Mouse (Mus musculus) heart, adult 18-20 months (tissue): Measurements from ENCODE around the gene Fkbp8. TPM values are rescaled to one million over a fixed set of nuclear protein-coding genes. Genes with fewer than 3 reads are reported as not detected.
"Not testable (repeated sequence)": the region's sequence is repeated elsewhere in the genome, so short reads cannot be mapped to it uniquely, and the experiment has no call there.

Experiments used
- DNase-seq, 2 experiments: peaks; one replicate each; pipeline ENCODE4 v3.0.0; 2021 to 2022; ENCODE audit warnings: mixed read lengths in 1 of 2
- total RNA-seq, 2 experiments: library from RNA; stranded (reverse); gene quantifications; 2 replicates each; pipeline ENCODE4 v1.2.3; 2021

The Fkbp8 gene
- total RNA-seq, 2 experiments from 2014 or later = 120 to 129 TPM

GRCm38 (mm10) chr8:70501820-70502529 lies 25.5 kb upstream of the Fkbp8 start:
- DNase-seq = peak; percentile 69 to 73

- DNase-seq = no peak
Measured at GRCm38 (mm10) chr8:70502540-70502939, 25.0 kb upstream of the Fkbp8 start.

- DNase-seq = peak; percentile 66 to 79
Measured at GRCm38 (mm10) chr8:70503062-70503750, 24.3 kb upstream of the Fkbp8 start.

- DNase-seq = peak; percentile 80 to 81
Measured at GRCm38 (mm10) chr8:70504291-70504716, 23.2 kb upstream of the Fkbp8 start.

GRCm38 (mm10) chr8:70504851-70505250 lies 22.7 kb upstream of the Fkbp8 start:
- peak; percentile 74 to 93 for DNase-seq

- no peak for DNase-seq
Measured at GRCm38 (mm10) chr8:70505698-70506327, 21.7 kb upstream of the Fkbp8 start.

GRCm38 (mm10) chr8:70506328-70507026 lies 21.0 kb upstream of the Fkbp8 start, which contains the start of gene Rex1bd:
Gene Rex1bd (minus strand): TSS chr8:70506752.
- DNase-seq = peak; percentile 96

GRCm38 (mm10) chr8:70507027-70507393 lies 20.5 kb upstream of the Fkbp8 start:
- no peak for DNase-seq

GRCm38 (mm10) chr8:70509281-70509952 lies 18.1 kb upstream of the Fkbp8 start:
- DNase-seq = no peak

- peak; percentile 97 to 98 for DNase-seq
Measured at GRCm38 (mm10) chr8:70510228-70510915, 17.2 kb upstream of the Fkbp8 start, which contains the start of gene Uba52. Gene Uba52 (minus strand): TSS chr8:70510801.

GRCm38 (mm10) chr8:70511174-70511573 lies 16.4 kb upstream of the Fkbp8 start:
- not testable (repeated sequence) for DNase-seq

- no peak for DNase-seq
Measured at GRCm38 (mm10) chr8:70511770-70512169, 15.8 kb upstream of the Fkbp8 start.

GRCm38 (mm10) chr8:70512253-70512903 lies 15.1 kb upstream of the Fkbp8 start:
- no peak for DNase-seq

- no peak for DNase-seq
Measured at GRCm38 (mm10) chr8:70513441-70513840, 14.1 kb upstream of the Fkbp8 start.

GRCm38 (mm10) chr8:70517940-70518643 lies 9.4 kb upstream of the Fkbp8 start:
- no peak for DNase-seq

GRCm38 (mm10) chr8:70519043-70519442 lies 8.5 kb upstream of the Fkbp8 start:
- DNase-seq = no peak

- no peak for DNase-seq
Measured at GRCm38 (mm10) chr8:70519606-70520005, 7.9 kb upstream of the Fkbp8 start.

- DNase-seq = peak; percentile 96 to 98
Measured at GRCm38 (mm10) chr8:70522592-70523403, 4.7 kb upstream of the Fkbp8 start.

- DNase-seq = no peak
Measured at GRCm38 (mm10) chr8:70527111-70527511, 413 bp upstream of the Fkbp8 start.
